In genomic region chr1:137929764-137930163, GRCm38 (mm10) we compare ENCODE assay signal across 13 mouse cellular contexts.
DNase-seq lines count a peak whose midpoint lies in the region; ATAC-seq lines count a peak whose summit lies in the region.
"Had no signal": no experiment of that assay in that cellular context is flagged by ENCODE, and none has a peak within 500 bp of the region (broad histone marks: within the 10 kb centered on the region; RNA-seq: fewer than 3 reads in every experiment).

No protein-coding gene starts in this region.

- no peaks in the 10 kb centered on the region for H3K9me3 ChIP-seq in forebrain, embryonic 14.5 days (replicated peaks; ENCODE audit: control insufficient read depth, low read length)
- H3K9me3 ChIP-seq in forebrain, embryonic 16.5 days (ENCODE audit: control insufficient read depth, low read length) = no peaks in the 10 kb centered on the region
- no peaks in the 10 kb centered on the region for H3K9me3 ChIP-seq in hindbrain, embryonic 16.5 days (ENCODE audit: control insufficient read depth, low read length)
- H3K9me3 ChIP-seq: embryonic facial prominence, embryonic 10.5 days had no signal

- H3K4me3 ChIP-seq in forebrain, embryonic 14.5 days (ENCODE audit: low read depth, low read length) = no peak overlapping the region
- H3K4me3 ChIP-seq in forebrain, embryonic 16.5 days (replicated peaks; ENCODE audit: low read length) = no peak overlapping the region
- H3K4me3 ChIP-seq in hindbrain, embryonic 16.5 days (ENCODE audit: low read length) = no peak overlapping the region
- H3K4me3 ChIP-seq: embryonic facial prominence, embryonic 10.5 days had no signal

- WGBS in forebrain, embryonic 14.5 days = 86% methylated on average over 3 of the region's 3 CpGs
- 81% methylated on average over 3 of the region's 3 CpGs for WGBS in forebrain, embryonic 16.5 days
- 75% methylated on average over 3 of the region's 3 CpGs for WGBS in hindbrain, embryonic 16.5 days

- intact Hi-C loops in left cerebral cortex, postnatal 4 days (cut with DNase I) = no loop called here

- no peaks in the 10 kb centered on the region for H3K27me3 ChIP-seq in forebrain, embryonic 14.5 days (replicated peaks; ENCODE audit: control insufficient read depth, insufficient read depth, low read length)
- no peaks in the 10 kb centered on the region for H3K27me3 ChIP-seq in forebrain, embryonic 16.5 days (replicated peaks; ENCODE audit: control insufficient read depth, insufficient read depth, low read length)
- no peaks in the 10 kb centered on the region for H3K27me3 ChIP-seq in hindbrain, embryonic 16.5 days (replicated peaks; ENCODE audit: control insufficient read depth, insufficient read depth, low read length)

- peak overlapping the region; percentile 44; the same call in 1 of the 2 replicates for H3K27ac ChIP-seq in forebrain, embryonic 14.5 days (ENCODE audit: low read depth, low read length)
- no peak overlapping the region; the same call in 1 of the 2 replicates for H3K27ac ChIP-seq in forebrain, embryonic 16.5 days (ENCODE audit: low read length)
- peak overlapping the region; percentile 44; the same call in 1 of the 2 replicates for H3K27ac ChIP-seq in hindbrain, embryonic 16.5 days (ENCODE audit: low read depth, low read length)
- H3K27ac ChIP-seq: stomach, postnatal 0 days had no signal

- no peak for ATAC-seq in forebrain, embryonic 14.5 days
- no peak for ATAC-seq in forebrain, embryonic 16.5 days
- no peak; the same call in 1 of the 2 replicates for ATAC-seq in hindbrain, embryonic 16.5 days

- H3K4me2 ChIP-seq in forebrain, embryonic 14.5 days (ENCODE audit: low read length) = no peak overlapping the region
- no peak overlapping the region for H3K4me2 ChIP-seq in forebrain, embryonic 16.5 days (ENCODE audit: low read length)
- no peak overlapping the region for H3K4me2 ChIP-seq in hindbrain, embryonic 16.5 days (ENCODE audit: low read length)

- H3K36me3 ChIP-seq in forebrain, embryonic 14.5 days (ENCODE audit: control insufficient read depth, insufficient read depth, low read length) = peaks cover 45% of the 10 kb centered on the region
- H3K36me3 ChIP-seq in forebrain, embryonic 16.5 days (ENCODE audit: control insufficient read depth, insufficient read depth) = peaks cover 21% of the 10 kb centered on the region
- H3K36me3 ChIP-seq in hindbrain, embryonic 16.5 days (ENCODE audit: control insufficient read depth, insufficient read depth, low read length) = peaks cover 8% of the 10 kb centered on the region; the same call in 1 of the 2 replicates

- no peak overlapping the region for H3K9ac ChIP-seq in forebrain, embryonic 14.5 days (ENCODE audit: low read length)
- H3K9ac ChIP-seq in forebrain, embryonic 16.5 days (replicated peaks; ENCODE audit: low read depth, low read length) = no peak overlapping the region
- no peak overlapping the region for H3K9ac ChIP-seq in hindbrain, embryonic 16.5 days (ENCODE audit: low read depth, low read length)

- peaks cover 27% of the 10 kb centered on the region for H3K4me1 ChIP-seq in forebrain, embryonic 14.5 days (ENCODE audit: control insufficient read depth, insufficient read depth, low read length)
- peaks cover 29% of the 10 kb centered on the region for H3K4me1 ChIP-seq in forebrain, embryonic 16.5 days (replicated peaks; ENCODE audit: control insufficient read depth, insufficient read depth, low read length)
- H3K4me1 ChIP-seq in hindbrain, embryonic 16.5 days (ENCODE audit: control insufficient read depth, insufficient read depth, low read depth, low read length) = peaks cover 26% of the 10 kb centered on the region

- DNase-seq in forebrain, embryonic 14.5 days (ENCODE audit: low spot score) = no peak
- peak; percentile 35 for DNase-seq in left cerebral cortex, postnatal 4 days
- DNase-seq in left cerebral cortex, adult 9 months (ENCODE audit: low spot score in 2 of 2) = no peak
- DNase-seq in adrenal gland, postnatal 14 days = peak; percentile 46
- DNase-seq in right cerebral cortex, adult 2 months (ENCODE audit: low spot score in 2 of 2) = no peak
- DNase-seq in testis, postnatal 14 days (ENCODE audit: low spot score) = no peak
- DNase-seq: kidney, postnatal 25 days; lung, adult 2 months; right cerebral cortex, postnatal 25 days had no signal

Comparison
In these comparisons a context has a peak if more than half of its experiments do, and no peak if none do; other contexts are left out.
1. DNase-seq: peak in left cerebral cortex, postnatal 4 days (single experiment) and adrenal gland, postnatal 14 days (single experiment); none in forebrain, embryonic 14.5 days (single experiment), left cerebral cortex, adult 9 months (0 of 2), right cerebral cortex, adult 2 months (0 of 2) and testis, postnatal 14 days (single experiment).